ENCODE assay signal across 19 mouse cellular contexts in the genomic region with DNA sequence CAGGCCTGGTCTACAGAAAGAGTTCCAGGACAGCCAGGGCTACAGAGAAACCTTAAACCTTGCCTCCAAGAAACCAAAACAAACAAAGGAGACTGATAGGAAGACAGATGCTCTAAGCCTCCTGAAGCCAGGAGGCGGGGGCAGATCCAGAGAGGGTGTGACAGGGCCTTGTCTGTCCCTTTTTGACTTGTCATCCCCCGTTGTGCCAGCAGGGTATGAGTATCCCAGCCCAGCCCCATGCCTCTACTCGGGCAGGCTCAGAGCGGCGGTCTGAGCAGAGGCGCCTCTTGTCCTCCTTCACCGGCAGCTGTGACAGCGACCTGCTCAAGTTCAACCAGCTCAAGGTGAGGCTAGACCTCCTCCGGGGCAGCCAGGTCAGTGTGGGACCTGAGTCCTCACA. TPM values are rescaled to one million over a fixed set of nuclear protein-coding genes. Genes with fewer than 3 reads are reported as not detected.
DNase-seq lines count a peak whose midpoint lies in the region; ATAC-seq lines count a peak whose summit lies in the region.
"Had no signal": no experiment of that assay in that cellular context is flagged by ENCODE, and none has a peak within 500 bp of the region (broad histone marks: within the 10 kb centered on the region; RNA-seq: fewer than 3 reads in every experiment).

No protein-coding gene starts in this region.

- WGBS in liver, embryonic 13.5 days (ENCODE audit: insufficient replicate concordance) = 83% methylated on average over 9 of the region's 9 CpGs

- H3K9me3 ChIP-seq in liver, embryonic 13.5 days (replicated peaks) = no peaks in the 10 kb centered on the region
- H3K9me3 ChIP-seq: embryonic facial prominence, embryonic 15.5 days; forebrain, embryonic 12.5 days; heart, embryonic 12.5 days; limb, embryonic 15.5 days; megakaryocyte, embryonic 14.5 days had no signal

- H3K9ac ChIP-seq in liver, embryonic 13.5 days = no peak overlapping the region
- H3K9ac ChIP-seq: embryonic facial prominence, embryonic 15.5 days; forebrain, embryonic 12.5 days; heart, embryonic 12.5 days; limb, embryonic 15.5 days had no signal

- H3K27me3 ChIP-seq in liver, embryonic 13.5 days = no peaks in the 10 kb centered on the region
- H3K27me3 ChIP-seq: embryonic facial prominence, embryonic 15.5 days; forebrain, embryonic 12.5 days; heart, embryonic 12.5 days; limb, embryonic 15.5 days; megakaryocyte, embryonic 14.5 days had no signal

- no peak overlapping the region for H3K27ac ChIP-seq in liver, embryonic 13.5 days
- H3K27ac ChIP-seq: embryonic facial prominence, embryonic 15.5 days; forebrain, embryonic 12.5 days; limb, embryonic 15.5 days had no signal

- H3K4me1 ChIP-seq in liver, embryonic 13.5 days (replicated peaks) = peaks cover 11% of the 10 kb centered on the region
- H3K4me1 ChIP-seq: embryonic facial prominence, embryonic 15.5 days; forebrain, embryonic 12.5 days; limb, embryonic 15.5 days had no signal

- DNase-seq in adrenal gland, postnatal 14 days = peak; percentile 57
- no peak for DNase-seq in adrenal gland, postnatal 36 days
- DNase-seq in liver, embryonic 13.5 days = no peak
- no peak for DNase-seq in liver
- DNase-seq in R1 (ENCODE audit: low read depth, low spot score) = peak; percentile 81
- no peak for DNase-seq in spleen, adult 18-20 months
- DNase-seq: kidney, postnatal 36 days; lung, postnatal 10 days; right cerebral cortex, postnatal 4 days had no signal

- H3K4me2 ChIP-seq in liver, embryonic 13.5 days = no peak overlapping the region
- H3K4me2 ChIP-seq: embryonic facial prominence, embryonic 15.5 days; forebrain, embryonic 12.5 days; heart, embryonic 12.5 days; limb, embryonic 15.5 days had no signal

- H3K4me3 ChIP-seq in liver, embryonic 13.5 days (replicated peaks) = no peak overlapping the region
- H3K4me3 ChIP-seq: embryonic facial prominence, embryonic 15.5 days; forebrain, embryonic 12.5 days; heart, embryonic 12.5 days; limb, embryonic 15.5 days; megakaryocyte, embryonic 14.5 days had no signal

- H3K36me3 ChIP-seq in liver, embryonic 13.5 days = peaks cover 92% of the 10 kb centered on the region

- ATAC-seq in liver, embryonic 13.5 days (ENCODE audit: low read depth) = 0 out of 2 replicates have a peak, but pooled peaks have one; percentile 24
- ATAC-seq in megakaryocyte-erythroid progenitor cell, adult 5-6 weeks (replicated peaks; ENCODE audit: low FRiP score, low TSS enrichment, poor library complexity, severe bottlenecking) = peak; percentile 74
- no peak for ATAC-seq in cerebellum, adult (ENCODE audit: insufficient number of reproducible peaks, low FRiP score, low TSS enrichment)

RNA-seq across cellular contexts. Expression of a gene that starts 6.3 kb away (rescaled TPM):
- 25.6 and 28.6 TPM in 2 replicates for total RNA-seq in adrenal gland, postnatal 14 days (2021)
- 10 to 100 TPM; 23.4 to 31.5 TPM for total RNA-seq in adrenal gland, postnatal 36 days (2021)
- 76.0 and 76.3 TPM in 2 replicates for polyA plus RNA-seq in liver, embryonic 13.5 days (2015; fragmentation: Nextera tagmentation; extraction: Ambion mirVana)
- total RNA-seq in megakaryocyte-erythroid progenitor cell, adult 5-6 weeks (2014; fragmentation: Nextera tagmentation) = 89.8 and 96.1 TPM in 2 replicates
- 36.0 and 41.0 TPM in 2 replicates for total RNA-seq in megakaryocyte-erythroid progenitor cell, adult 5-6 weeks (2017)

RNA-seq across cellular contexts. Expression of a gene that starts 19.6 kb away (rescaled TPM):
- 9.9 and 203 TPM in 2 replicates for total RNA-seq in adrenal gland, postnatal 14 days (2021)
- 1 to 10 TPM; 1.6 to 2.4 TPM for total RNA-seq in adrenal gland, postnatal 36 days (2021)
- 12.4 and 15.2 TPM in 2 replicates for polyA plus RNA-seq in liver, embryonic 13.5 days (2015; fragmentation: Nextera tagmentation; extraction: Ambion mirVana)
- not detected in 2 replicates for total RNA-seq in megakaryocyte-erythroid progenitor cell, adult 5-6 weeks (2014; fragmentation: Nextera tagmentation)
- total RNA-seq in megakaryocyte-erythroid progenitor cell, adult 5-6 weeks (2017) = not detected in 2 replicates
- total RNA-seq: hematopoietic stem cell, adult 5-6 weeks; left cerebral cortex, postnatal 10 days had no signal
- polyA plus RNA-seq: embryonic facial prominence, embryonic 15.5 days; forebrain, embryonic 12.5 days; heart, embryonic 12.5 days; limb, embryonic 15.5 days; neural tube, embryonic 14.5 days had no signal

RNA-seq across cellular contexts. Expression of a gene that starts 20.9 kb away (rescaled TPM):
- 25.5 and 29.7 TPM in 2 replicates for total RNA-seq in adrenal gland, postnatal 14 days (2021)
- 10 to 100 TPM; 24.9 to 26.0 TPM for total RNA-seq in adrenal gland, postnatal 36 days (2021)
- polyA plus RNA-seq in liver, embryonic 13.5 days (2015; fragmentation: Nextera tagmentation; extraction: Ambion mirVana) = 3.4 and 3.8 TPM in 2 replicates
- total RNA-seq in megakaryocyte-erythroid progenitor cell, adult 5-6 weeks (2014; fragmentation: Nextera tagmentation) = 37.1 and 43.9 TPM in 2 replicates
- 2.1 and 3.9 TPM in 2 replicates for total RNA-seq in megakaryocyte-erythroid progenitor cell, adult 5-6 weeks (2017)

RNA-seq across cellular contexts. Expression of a gene that starts 30.4 kb away (rescaled TPM):
- total RNA-seq in adrenal gland, postnatal 14 days (2021) = 0.89 and 4.2 TPM in 2 replicates
- 1 to 10 TPM; 1.2 to 1.4 TPM for total RNA-seq in adrenal gland, postnatal 36 days (2021)
- 2.5 and 3.4 TPM in 2 replicates for polyA plus RNA-seq in liver, embryonic 13.5 days (2015; fragmentation: Nextera tagmentation; extraction: Ambion mirVana)
- 3.2 TPM in 1 of 2 replicates, not detected in the other for total RNA-seq in megakaryocyte-erythroid progenitor cell, adult 5-6 weeks (2014; fragmentation: Nextera tagmentation)
- 0.61 and 1.1 TPM in 2 replicates for total RNA-seq in megakaryocyte-erythroid progenitor cell, adult 5-6 weeks (2017)

Comparison
In these comparisons a context has a peak if more than half of its experiments do, and no peak if none do; other contexts are left out.
1. DNase-seq: peak in adrenal gland, postnatal 14 days (single experiment) and R1 (single experiment); none in adrenal gland, postnatal 36 days (0 of 2), liver, embryonic 13.5 days (single experiment), liver (single experiment) and spleen, adult 18-20 months (0 of 2).